Mouse (Mus musculus): Measurements from ENCODE around the gene Mthfd2l.

Mthfd2l gene

DNA sequence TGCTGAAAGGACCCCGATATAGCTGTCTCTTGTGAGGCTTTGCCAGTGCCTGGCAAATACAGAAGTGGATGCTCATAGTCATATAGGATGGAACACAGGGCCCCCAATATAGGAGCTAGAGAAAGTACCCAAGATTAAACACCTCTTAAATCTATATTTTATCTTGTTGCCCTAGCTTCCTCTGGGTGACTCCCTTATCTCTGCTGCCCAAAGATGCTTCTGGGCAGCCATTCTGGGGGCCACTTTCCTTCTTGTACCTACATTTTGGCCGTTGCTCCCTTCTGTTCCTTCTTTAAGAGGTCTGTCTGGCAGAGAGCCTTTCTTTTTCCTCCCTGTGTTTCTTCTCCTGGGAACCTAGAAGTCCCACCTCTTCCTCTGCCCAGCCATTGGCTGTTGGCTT lies 14.5 kb downstream of the Mthfd2l start:
- DNase-seq (ENCODE audit: low read depth, low spot score) = no peak

DNA sequence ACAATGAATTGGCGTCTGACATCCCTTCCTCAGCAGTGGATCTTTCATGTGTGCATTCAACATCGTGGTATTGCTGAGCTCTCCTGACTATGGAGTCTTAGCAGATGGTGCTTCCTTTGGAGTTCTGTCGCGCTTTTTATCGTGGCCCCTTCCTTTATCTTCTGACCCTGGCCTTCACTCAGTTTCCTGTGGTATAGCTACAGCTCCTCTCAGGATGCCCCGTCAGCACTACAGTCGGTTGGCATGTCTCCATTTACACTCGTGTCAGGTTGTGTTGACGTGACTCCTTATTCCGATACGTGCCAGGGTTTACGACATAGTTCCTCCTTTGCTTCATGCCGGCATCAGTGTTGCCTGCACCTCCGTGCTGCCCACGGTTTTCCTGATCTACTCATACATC lies 18.6 kb downstream of the Mthfd2l start:
- DNase-seq (ENCODE audit: low read depth, low spot score) = no peak

DNA sequence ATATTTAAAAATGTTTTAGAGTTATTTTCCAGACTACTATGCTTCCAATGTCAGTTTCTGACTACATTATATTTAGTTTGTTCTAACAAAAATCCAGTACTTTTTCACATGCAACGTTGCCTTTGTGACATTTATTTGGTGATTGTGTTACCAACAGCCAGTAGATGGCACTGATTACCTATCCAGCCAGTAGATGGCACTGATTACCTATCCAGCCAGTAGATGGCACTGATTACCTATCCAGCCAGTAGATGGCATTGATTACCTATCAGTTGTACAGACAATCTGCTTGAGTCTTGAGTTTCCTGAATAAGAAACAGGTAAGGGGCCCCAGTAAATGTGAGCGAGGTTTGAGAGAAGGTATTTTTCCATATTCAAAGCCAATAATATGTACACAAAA lies 20.6 kb downstream of the Mthfd2l start:
- DNase-seq (ENCODE audit: low read depth, low spot score) = no peak

DNA sequence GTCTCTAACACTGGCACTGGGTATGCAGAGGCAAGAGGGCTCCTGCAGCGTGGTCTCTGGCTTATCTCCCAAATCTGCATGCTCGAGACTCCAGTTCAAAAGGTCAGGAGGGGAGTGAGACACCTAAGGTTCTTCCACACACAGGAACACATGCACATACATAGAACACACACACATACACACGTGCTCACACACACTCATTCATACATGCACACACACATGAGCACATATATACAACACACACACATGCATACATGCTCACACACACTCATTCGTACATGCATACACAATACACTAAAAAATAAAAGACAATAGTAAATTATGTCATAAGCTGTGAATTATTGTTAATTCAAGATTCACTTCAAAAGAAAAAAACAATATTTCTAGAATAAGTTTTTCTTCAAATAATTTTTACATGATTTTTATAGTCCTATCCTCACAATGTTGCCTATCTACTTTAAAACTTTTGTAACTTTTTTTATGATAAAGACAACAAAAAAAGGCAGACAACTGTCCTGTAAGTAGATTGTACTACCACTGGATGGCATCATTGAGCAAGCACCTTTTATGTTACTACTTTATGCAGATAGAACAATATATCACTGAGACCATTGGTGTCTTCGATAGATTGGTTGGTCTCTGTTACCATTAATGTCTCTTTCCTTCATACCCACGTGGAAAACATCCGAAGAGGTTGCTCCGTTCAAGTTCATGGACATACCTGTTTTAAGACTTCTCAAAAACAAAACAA lies 22.0 kb downstream of the Mthfd2l start:
- no peak for DNase-seq (ENCODE audit: low read depth, low spot score)

DNA sequence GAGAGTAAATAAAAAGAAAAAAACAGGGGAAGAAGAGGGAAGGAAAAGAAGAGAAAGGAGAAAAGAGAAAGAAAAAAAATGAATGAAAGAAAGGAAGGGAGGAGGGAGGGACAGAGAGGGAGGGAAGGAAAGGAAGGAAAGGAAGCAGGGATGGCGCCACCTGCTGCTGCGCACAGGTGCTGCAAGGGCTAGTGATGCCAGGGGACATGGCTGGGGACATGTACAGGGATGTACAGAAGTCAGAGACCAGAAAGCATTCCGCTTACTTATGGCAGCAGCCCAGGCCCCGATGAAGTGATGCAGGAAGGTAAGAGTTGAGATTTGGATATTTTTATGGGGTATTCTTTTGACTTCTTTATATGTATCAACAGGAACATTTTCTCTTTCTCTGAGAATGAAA lies 33.4 kb downstream of the Mthfd2l start:
- DNase-seq (ENCODE audit: low read depth, low spot score) = no peak

DNA sequence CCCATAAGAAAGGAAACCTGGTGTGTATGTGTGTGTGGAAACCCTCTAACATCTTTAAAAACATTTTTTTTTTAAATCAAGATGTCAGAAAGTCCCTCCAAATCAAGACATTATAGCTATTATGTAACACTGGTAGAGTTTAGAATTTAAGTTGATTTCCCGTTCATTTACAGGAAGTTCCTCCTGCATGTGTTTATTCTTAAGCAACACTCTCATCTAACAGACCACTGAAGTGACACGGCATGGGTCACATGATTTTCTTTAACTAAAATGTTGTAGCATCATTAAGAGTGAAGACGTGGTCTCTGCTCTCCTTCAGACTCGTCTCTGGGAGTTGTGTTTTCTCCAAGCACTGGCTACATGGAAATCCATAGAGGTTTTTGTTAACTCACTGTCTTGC lies 33.8 kb downstream of the Mthfd2l start:
- DNase-seq (ENCODE audit: low read depth, low spot score) = no peak

DNA sequence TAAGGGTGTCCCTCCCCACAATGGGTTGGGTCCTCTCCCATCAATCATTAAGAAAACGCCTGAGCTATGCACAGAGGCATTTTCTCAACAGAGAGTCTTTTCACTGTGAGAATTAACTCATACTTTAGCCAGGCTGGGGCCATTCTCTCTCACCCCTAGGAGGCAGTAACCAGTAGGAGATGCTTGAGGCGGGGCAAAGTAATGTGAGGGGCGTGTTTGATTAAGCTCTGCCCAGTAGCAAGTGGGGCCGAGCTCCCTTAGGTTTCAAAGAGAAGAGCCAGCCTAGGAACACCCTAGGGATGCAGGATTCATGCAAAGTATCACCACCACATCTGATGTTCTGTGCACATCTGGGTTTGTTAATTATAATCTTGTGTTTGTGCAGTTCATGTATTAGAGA lies 34.5 kb downstream of the Mthfd2l start:
- no peak for DNase-seq (ENCODE audit: low read depth, low spot score)

DNA sequence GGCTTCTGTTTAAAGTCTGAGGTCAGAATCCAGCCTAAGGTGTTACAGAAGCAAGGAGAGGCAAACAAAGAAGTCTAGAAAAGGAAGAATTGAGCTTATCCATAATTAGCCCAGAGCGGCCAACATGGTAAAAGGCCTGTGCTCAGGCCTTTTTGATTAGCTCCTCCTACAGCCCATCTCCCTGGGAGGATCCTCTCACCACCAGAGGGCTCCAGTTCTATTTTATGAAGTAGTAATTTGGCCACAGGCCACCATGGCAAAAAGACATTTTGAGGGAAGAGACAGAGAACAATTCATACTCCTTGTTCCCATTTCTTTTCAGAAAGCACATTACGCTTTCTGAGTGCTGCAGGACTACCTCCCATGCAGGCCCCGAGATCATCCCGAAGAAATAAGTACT lies 46.3 kb downstream of the Mthfd2l start:
- no peak for DNase-seq (ENCODE audit: low read depth, low spot score)

DNA sequence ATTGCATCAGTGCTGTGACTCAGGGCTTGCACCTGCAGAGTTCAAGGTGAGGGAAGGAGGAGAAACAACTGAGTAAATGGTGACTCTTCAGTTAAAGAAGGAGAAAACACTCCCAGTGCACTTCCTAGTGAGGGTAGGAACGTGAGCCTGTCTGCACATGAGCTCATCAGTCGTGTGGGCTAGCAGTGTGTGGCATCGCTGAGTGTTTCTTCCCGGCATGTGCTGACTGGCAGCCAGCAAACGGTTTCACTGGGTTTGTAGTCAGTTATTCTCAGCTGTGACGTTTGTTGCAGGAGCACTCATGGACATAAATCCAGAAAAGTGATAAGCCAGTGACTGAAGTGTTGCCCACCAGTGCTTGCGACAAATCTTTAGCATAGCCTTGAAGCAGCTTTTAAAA lies 49.4 kb downstream of the Mthfd2l start:
- no peak for DNase-seq (ENCODE audit: low read depth, low spot score)

DNA sequence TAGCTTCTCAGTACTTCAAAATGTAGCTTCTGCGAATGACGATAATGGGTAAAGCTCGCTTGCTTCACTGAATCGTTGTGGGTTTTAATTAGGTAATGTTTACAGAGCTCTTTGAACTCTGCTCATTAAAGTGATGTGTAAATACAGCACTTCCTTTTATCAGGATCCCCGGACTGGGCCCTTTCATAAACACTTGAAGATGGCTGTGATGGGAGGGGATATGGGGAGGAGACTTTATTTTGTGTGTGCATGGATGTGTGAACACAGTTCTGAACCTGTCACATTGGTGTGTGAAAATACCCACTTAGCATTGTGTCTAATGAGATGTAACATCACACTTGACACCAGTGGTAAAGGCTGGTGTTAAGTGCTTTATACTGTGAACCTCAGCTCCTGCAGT lies 56.7 kb downstream of the Mthfd2l start:
- DNase-seq (ENCODE audit: low read depth, low spot score) = no peak

DNA sequence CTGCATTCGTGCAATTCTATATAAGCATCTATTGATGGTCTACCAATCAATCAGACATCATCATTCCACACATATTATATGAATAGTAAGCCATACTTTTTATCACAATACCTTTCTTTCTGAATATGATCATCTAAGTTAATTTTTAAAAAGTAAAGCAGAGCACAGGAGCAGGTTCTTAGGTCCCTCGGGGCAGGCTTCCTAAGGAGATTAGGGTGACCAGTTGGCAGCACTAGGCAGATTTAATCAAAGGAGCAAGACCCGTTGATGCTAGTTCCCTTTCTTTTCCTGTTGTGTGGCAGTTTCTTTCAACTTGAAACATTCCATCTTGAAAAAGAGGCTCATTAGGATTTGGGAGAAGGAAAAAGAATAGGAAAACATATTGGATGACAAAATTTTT lies 57.2 kb downstream of the Mthfd2l start:
- DNase-seq (ENCODE audit: low read depth, low spot score) = no peak

DNA sequence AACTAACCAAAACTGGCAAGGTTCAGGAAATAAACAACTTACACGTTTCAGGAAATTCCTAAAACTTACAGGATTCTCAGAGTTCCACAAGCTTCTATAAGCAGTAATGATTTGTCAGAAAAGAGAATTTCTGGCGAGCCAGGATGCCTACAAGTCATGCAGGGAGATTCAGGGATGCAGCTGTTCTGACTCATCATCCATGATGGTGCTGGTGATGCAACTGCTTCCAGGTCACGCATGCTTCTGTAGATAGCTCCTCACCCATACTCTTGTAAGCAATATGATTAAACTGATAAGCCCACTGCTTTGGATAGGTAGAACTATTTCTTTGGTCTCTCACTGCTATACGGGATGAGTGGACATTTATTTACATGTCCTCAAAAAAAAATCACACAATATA lies 57.7 kb downstream of the Mthfd2l start:
- DNase-seq (ENCODE audit: low read depth, low spot score) = no peak

DNA sequence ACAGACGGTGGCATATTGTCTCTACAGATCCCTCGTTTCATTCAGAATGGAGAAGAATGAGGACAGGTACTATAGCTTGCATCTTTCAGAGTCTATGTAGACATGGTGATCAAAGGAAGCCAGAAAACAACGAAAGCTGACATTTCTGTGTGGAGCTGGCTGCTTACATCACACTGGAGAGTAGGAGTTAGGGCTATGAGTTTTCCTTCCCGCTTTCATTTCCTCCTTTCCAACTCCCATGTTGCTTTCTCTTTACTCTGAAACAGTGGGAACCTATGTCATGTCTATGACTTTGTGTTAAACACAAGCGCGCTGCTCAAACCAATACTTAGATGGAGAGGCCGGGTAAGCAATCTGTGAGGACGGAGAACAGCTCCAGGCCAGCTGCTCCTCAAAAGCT lies 69.0 kb downstream of the Mthfd2l start:
- no peak for DNase-seq (ENCODE audit: low read depth, low spot score)

DNA sequence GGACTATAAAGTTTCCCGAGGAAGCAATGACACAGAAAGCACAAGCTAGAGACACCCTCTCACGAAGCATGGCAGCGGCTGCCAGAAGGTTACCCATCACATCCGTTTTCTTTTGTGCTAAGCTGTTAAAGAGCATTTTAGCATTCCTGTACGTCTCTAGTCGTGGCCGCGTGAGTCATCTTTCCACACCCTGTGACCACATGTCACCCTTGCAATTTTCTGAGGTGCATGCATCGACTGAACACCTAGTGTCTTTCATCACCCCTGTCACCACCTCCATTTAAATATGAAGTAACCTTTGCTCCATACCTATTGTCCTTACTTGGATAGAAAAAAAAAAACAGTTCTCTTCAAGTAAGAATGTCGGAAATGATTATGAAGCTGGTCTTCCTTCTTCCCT lies 84.3 kb downstream of the Mthfd2l start:
- no peak for DNase-seq (ENCODE audit: low read depth, low spot score)

DNA sequence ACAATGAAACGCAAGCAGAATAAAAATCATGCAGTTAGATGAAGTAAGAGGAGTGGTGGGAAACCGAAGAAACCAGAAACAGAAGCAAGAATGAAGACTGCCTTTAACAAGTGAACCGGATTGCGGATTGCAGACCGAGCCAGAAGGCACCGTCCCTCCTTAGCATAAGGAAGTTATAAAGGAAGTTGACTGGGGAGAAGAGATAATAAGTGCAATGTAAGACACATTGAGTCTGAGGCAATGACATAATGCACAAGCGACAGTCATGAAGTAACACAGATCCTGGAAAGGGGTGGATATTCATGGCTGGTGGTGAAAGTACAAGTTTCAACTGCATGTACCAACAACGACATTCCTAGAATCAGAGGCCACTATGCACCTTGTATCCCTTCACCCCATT lies 92.2 kb downstream of the Mthfd2l start:
- DNase-seq (ENCODE audit: low read depth, low spot score) = no peak

DNA sequence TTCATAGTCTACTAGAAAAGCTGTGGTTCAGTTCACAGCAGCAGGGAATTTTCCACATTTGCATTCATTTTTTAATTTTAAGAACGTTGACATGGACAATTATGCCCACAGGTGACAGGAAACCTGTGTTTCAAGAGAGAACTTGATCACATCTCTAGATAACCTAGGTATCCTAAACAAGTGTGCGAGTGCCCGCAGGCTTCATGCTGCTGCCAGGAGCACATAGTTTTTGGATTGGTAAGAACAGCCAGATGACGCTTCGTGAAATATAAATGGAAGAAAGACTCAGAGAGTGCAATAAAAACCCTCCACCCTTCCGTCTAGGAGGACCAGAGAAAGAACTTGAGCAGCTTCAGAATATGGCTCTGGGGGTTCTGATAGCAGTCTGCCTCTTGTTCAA lies 96.2 kb downstream of the Mthfd2l start, which contains the start of gene Epgn:
Gene Epgn, plus strand, starts transcription at position 301 of the 400 bp plus-strand sequence.
- no peak for DNase-seq (ENCODE audit: low read depth, low spot score)

DNA sequence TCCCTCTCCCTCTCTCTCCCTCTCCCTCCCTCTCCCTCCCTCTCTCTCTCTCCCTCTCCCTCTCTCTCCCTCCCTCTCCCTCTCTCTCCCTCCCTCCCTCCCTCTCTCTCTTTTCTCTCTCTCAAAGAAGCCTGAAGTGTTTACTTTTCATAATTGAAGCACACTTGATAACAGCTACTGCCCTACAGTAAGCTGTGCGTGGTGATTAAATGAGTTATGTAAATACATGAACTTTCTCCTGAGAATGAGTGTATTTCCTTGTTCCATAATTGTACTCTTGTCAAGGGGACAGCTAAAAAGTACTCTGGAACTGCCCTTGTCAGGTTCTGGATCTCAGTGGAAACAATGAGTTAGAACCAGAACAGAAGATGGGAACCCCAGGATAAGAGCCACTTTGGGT lies 96.9 kb downstream of the Mthfd2l start:
- no peak for DNase-seq (ENCODE audit: low read depth, low spot score)

DNA sequence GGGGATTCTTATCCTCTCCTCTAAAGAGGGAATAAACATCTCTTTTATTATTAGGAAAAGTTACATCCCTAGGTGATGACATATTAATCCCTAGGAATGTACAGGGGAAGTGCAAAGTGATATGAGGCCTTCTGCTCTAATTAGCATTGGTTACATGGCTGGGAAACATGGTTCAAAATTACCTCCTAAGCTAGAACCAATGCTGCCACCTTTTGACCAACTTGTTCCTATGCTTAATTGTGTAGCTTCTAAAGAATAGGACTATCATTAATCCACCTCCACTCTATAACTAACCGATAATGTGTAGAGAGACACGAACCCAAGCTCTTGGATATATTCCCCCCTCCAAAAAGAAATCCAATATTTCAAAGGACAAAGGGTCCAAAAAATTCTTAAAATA lies 99.7 kb downstream of the Mthfd2l start:
- DNase-seq (ENCODE audit: low read depth, low spot score) = no peak

DNA sequence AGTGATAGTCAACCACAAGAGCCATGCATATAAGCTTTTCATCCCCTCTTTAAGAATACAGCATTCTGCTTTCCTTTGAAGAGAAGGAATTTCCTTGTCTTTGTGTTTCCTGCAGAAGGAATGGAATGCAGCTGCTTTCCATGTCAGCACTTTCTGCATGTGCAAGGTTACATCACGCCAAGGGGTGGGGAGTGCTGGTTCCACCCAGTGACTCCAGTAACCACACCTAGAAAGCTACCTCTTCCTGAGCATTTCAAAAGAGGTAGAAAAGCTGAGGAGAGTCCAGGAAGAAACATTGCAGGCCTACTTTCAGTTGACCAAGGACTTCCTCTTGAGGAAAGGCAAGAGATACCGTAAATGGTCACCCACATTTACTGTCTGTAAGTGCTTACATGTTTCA lies 104.4 kb downstream of the Mthfd2l start:
- no peak for DNase-seq (ENCODE audit: low read depth, low spot score)

DNA sequence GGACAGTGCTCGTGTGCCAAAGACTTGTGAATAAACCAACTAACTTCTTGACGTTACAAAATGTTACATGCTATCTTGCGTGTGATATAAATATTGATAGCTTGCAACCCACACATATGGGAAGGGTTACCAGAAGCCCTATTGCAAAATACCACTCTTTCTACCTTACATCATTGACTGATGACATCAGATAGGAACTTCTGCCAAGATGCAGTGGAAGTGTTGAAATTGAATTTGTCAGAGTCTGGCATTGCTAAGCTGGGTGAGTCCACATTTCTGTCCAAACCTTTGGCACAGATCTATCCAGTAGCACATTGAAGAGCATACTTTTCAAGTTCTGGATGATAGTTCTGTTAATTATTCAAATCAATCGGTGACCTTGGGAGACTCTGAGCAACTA lies 105.7 kb downstream of the Mthfd2l start:
- no peak for DNase-seq (ENCODE audit: low read depth, low spot score)

DNA sequence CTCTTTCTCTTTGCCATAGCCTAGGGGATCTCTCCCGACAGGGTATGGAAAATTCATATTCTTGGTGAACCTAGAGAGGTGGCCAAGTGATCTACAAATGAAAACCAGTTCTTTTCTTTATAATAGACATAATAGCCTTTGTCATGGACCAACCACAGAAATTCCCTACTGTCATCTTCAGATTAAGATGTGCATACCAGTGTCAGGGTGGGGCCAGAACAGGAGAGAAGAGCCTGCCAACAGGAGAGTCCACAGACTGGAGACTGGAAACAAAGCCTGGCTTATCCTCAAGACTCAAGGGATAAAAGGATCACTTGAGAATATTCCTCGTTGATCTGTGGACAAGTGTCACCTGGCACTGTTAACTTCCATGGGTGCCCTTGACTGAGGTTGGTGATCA lies 106.8 kb downstream of the Mthfd2l start:
- DNase-seq (ENCODE audit: low read depth, low spot score) = no peak

DNA sequence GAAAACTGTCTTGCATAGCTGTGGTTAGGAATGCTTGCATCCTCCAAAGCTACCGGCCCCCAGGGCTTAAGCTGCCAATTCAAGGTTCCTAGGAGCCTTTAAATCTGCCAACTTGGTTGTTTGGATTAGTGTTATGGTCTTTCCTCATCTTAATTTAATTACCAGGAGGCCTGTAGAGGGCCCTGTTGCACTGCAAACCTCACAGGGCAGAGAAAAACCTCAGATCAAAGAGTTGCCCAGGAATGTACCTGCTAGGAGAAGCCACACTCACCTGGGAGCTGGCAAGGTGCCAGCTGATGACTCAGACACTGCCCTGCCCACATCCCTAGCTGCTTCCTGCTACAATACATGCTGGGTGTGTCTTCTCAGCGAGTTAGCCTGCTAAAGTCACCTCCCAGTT lies 107.6 kb downstream of the Mthfd2l start:
- DNase-seq (ENCODE audit: low read depth, low spot score) = no peak

DNA sequence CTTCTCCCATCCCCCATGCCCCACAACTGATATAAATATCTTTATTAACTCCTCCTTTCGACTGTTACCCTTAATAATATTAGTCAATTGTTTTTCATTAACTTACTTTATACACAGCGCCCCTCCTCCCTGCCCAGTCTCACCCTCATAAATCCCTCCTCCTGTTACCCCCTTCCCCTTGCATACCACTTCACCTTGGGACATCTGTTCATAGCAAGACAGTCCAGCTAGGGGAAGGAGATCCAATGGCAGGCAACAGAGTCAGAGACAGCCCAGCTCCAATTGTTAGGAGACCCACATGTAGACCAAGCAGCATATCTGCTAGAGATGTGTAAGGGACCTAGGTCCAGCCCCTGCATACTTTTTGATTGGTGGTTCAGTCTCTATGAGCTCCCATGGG lies 108.0 kb downstream of the Mthfd2l start:
- DNase-seq (ENCODE audit: low read depth, low spot score) = no peak

DNA sequence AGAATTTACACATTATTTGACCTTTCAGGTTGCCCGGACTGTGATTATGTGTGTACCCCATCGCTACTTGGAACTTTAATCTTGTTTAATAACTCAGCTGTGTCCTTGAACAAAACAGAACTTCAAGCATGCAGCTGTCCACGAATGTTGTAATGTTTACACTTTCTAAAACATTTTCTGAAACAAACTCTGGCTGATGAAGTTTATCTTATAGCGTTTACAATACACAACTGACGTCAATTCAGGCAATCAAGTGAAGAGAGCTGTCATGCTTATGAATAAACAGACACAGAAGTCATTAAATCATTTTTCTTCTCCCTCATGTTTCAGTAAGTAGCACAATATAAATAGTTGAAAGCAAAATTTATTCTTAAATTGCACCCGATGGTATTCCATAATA lies 117.1 kb downstream of the Mthfd2l start:
- no peak for DNase-seq (ENCODE audit: low read depth, low spot score)
